Mouse (Mus musculus): Measurements from ENCODE around the gene 1700025G04Rik. TPM values are rescaled to one million over a fixed set of nuclear protein-coding genes. Genes with fewer than 3 reads are reported as not detected.
"Not testable (repeated sequence)": the region's sequence is repeated elsewhere in the genome, so short reads cannot be mapped to it uniquely, and the experiment has no call there.

Gene 1700025G04Rik
- polyA plus RNA-seq, 1 experiment: 17.4 TPM

DNA sequence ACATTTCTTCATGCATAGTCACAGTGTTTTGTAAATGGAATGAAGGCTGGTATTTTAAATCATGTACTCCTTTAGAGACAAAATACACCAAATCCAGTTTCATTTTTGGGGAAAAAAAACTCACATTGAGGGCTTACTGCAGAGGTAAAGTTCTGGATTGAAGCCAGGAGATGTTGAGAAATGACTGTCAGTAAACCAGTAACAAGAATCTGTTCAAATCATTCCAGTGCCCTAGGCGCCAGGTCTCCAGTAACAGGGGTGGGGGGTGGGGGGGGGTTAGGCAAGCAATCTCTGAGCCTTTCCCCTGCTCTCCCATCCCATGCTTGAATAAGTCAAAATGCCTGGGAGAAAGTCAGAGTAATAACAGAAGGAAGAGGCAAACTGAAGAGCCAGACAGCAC, 234.4 kb downstream of the 1700025G04Rik start:
- DNase-seq (ENCODE audit: low spot score): no peak

DNA sequence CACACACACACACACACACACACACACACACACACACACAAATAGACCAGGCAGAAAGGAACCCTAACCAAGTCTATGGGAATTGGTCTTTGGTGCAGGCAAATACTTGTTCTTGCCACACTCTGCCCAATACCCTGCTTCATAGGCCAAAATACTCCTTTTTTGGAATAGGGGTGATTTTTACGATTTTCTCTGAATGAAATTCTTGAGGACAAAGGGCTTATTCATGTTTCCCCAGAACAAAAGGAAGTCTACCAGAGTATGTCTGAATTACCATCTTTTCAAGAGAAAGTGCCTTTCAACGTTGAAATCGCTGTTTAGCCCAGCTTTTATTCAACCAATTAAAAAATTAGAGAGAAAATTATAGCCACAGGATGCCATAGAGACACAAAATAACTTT, 237.9 kb downstream of the 1700025G04Rik start:
- no peak for DNase-seq (ENCODE audit: low spot score)

GRCm38 (mm10) chr1:151851051-151851848, 238.7 kb downstream of the 1700025G04Rik start:
- no peak for DNase-seq (ENCODE audit: low spot score)

- no peak for DNase-seq (ENCODE audit: low spot score)
Measured at GRCm38 (mm10) chr1:151849993-151850608, 239.8 kb downstream of the 1700025G04Rik start.

GRCm38 (mm10) chr1:151848286-151848685, 241.6 kb downstream of the 1700025G04Rik start:
- DNase-seq (ENCODE audit: low spot score): no peak

DNA sequence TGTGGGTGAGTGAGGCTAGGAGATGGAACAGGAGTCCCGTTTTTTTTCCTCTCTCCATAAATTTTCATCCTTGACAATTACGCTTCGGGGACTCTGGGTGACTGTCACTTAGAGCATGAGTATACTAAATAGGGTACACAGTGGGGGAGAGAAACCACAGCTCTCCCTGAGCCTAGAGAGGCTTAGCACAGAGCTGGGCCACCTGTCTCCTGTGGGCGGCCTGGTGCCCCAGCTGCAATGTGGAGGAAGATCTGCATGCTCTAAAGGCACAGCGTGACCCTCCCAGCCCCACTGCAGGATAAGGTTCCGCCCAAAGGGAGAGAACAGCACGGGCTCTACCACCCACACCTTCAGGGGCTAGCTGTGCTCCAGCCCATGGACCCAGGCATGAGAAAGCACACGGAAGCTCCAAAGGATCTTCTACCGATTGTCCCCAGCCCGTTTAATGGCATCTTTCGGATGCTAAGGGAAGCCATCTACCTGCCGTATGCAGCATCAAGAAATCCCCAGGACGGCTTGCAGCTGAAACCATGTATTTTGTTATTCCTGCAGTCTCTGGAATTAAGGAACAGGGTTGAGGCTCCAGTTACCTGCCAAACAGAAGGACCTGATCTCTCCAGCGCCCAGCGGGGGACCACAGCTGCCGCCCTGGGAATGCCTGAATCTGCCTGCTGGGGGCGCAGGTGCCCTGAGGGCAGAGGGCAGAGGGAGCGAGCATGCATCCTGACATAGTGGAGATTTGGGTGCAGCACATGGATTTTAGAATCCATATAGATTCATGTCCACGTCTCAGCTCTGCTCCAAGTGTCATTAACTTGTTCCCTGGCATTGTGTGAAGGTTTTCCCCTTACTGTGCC, 243.8 kb downstream of the 1700025G04Rik start:
- DNase-seq (ENCODE audit: low spot score): no peak

DNA sequence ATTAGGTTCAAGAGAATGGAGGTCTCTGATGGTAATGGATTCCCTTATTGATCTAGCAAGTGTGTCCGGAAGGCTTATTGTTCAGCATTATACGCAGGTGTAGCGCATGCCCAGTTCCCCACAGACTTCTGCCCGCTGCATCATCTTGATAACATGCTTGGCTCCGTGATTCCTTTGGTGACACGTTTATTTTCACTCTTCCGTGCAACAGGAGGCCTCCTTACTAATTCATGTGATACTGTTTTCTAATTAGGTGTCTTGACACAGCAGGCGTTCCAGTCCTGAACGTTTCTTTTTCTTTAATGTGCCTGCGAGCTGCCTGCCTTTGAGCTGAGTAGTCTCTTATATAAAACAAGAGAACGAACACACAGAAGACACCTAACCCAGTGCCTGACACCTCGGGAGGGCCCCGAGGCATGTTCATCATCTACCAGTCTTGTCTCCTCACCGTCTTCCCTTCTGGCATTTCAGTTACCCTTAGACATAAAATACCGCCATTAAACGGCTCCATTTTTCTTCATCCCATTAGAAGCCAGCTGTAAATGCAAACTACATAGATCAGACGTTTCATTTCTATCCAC, 244.6 kb downstream of the 1700025G04Rik start:
- DNase-seq (ENCODE audit: low spot score): no peak

- not testable (repeated sequence) for DNase-seq (ENCODE audit: low spot score)
Measured at GRCm38 (mm10) chr1:151840345-151840744, 249.6 kb downstream of the 1700025G04Rik start.

DNA sequence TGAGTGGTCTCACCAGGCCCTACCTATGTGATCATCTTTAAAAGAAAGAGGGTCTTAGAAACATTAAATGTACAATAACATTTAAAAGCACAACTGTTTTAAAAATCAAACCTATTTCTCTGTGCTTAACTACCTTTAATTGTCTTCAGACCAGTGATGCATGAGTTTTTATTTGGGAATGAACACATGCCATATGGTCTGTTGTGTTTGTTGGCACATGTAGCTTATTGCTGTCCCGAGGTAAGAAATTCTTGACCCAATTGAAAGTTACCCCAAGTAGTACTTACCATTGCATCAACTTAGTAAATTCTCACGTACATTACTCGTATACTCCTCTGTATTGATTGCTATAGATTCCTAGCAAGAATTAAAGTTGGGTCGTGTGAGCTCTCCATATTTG, 254.7 kb downstream of the 1700025G04Rik start:
- no peak for DNase-seq (ENCODE audit: low spot score)

DNA sequence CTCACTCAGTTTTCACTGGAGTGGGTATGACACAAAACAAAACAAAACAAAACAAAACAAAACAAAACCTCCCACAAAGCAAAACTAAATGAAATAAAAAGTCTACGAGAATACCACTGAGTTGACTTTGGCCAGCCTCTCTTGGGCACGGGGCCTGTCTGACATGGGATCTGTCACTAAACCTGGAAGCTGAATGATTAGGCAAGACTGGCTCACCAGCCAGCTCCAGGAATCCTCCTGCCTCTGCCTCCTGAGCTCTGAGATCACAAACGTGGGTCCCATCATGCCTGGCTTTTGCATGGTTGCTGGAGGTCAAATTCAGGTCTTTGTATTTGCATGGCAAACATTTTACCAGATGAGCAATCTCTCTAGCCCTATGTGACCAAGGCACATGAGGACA, 258.1 kb downstream of the 1700025G04Rik start:
- no peak for DNase-seq (ENCODE audit: low spot score)

DNA sequence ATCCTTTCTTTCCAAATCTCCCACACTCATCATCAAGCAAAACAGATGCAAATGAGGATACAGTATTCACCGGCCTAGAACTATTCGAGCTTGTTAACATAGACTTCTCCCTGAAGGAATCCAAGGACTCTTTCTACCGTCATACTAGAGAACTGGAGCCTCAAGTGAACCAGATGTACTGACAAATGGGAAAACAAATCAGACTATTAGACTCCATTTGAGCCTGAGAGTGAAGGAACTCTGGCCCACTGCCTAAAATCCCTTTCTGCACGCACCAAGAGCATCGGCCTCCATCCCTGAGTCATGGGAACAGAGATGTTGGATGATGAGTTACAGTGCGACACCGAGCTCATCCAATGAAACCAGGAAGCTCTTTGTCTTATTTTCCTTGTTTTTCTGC, 264.9 kb downstream of the 1700025G04Rik start:
- no peak for DNase-seq (ENCODE audit: low spot score)

DNA sequence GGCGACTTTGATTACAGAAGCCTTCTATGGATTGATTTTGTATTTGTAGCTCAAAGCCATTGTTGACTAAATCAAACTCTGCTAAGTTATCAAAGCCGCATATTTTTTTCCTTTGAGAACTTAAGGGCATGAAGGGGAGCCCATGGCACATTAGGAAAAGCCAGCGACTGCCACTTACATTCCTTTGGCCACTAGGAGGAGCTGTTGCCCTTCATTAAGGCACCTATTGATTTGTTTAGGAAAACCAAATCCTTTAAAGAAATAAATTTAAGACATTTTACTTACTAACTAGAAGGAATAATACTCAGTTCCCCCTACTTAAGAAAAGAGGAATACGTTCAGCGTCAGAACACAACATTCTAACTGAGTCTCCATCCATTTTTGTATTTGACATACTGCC, 269.5 kb downstream of the 1700025G04Rik start:
- no peak for DNase-seq (ENCODE audit: low spot score)

- no peak for DNase-seq (ENCODE audit: low spot score)
Measured at GRCm38 (mm10) chr1:151819190-151819589, 270.7 kb downstream of the 1700025G04Rik start.

DNA sequence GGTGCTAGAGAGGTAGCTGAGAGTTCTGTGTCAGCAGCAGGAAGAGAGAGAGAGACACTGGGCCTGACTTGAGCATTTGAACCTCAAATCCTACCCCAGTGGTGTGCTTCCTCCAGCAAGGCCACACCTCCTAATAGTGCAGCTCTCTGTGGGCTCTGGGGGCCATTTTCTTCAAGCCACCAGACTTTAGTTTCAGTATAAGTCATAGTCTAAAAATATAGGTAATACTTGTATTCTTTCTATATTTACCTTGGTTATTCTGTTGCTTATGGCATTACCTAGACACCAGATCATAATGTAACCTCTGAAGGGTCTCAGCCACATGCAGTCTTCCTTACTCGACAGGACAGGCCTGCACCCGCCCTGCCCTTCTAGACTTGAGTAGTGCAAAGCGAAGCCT, 273.9 kb downstream of the 1700025G04Rik start:
- no peak for DNase-seq (ENCODE audit: low spot score)

DNA sequence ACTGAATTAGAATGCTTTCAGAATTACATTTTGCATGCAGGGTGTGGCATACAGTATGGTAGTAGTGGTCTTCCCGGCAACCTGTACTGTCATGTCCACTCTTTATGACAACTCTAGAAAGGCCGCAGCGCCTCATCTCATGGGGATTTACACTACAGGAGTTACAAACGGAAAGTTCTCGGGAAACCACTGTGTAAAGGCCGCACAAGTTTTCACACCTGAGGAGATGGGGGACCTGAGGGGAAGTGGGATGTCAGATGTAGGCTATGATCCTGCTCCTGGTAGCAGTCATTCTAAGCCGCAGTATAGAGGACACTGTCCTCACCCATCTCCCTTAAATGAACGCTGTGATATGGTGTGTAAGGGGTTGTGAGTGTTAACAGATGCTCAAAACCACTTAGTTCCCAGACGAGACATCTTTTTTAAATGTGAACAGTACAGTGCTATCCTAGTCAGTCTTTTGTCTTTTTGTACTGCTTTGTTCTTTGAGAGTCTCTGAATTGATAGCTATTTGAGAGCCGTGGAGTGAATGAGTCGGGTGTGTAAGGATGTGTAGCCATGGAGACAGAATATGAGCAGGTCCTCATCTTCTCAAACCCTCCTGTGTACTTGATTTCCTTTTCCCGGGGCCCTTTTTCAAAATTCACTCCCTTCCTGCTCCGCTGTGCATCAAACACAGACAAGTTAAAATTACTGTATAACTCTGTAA, 277.8 kb downstream of the 1700025G04Rik start:
- DNase-seq (ENCODE audit: low spot score): no peak

DNA sequence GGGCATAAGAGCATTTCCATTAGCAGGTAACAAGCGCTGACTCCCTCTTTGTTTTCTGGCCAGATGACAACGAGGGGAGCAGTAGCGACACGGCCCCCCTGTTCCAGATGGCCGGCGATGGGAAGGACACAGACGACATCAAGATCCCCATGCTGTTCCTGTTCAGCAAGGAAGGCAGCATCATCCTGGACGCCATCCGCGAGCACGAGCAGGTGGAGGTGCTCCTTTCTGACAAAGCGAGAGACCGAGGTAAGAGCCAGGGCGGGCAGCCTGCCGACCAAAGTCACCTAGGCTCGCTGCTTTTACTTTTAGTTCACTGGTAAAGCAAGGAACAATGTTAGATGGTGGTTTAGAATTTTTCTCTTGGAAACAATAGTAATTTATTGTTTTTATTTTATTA, 278.5 kb downstream of the 1700025G04Rik start:
- DNase-seq (ENCODE audit: low spot score): no peak

DNA sequence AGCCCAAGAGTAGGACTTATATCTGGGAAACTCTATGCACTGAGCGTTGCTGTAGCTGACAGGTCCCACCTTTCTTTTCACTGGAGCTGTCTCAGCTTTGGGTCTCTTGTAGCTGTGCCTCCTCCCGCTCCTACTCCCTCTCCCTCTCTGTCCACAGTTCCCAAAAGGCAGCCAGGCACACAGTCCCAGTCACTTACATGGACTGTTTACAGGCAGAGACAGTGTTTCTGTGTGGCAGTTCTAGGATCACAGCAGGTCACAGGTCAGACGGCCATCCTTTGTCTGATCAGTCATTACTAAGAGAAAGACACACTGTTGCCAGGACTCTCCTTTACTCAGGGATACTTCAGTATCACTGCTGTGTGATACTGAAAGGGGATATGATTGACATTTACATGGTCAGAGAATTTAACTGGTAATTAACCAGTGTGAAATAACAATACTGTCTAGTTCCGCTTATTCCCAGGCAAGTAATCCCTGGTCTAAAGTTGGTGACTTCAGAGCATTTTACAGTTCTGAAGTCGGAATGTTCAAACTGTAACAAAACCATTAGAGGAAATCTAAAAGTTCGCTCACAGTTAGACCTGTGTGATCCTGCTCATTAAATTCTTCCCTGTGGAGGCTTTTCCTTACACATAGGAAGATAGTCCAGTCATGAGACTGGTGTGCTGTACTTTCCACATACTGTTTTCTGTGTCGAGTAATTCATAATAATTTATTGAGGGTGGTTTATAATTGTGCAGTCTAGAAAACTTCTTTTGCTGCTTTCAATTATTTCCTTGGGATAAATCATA, 279.1 kb downstream of the 1700025G04Rik start:
- no peak for DNase-seq (ENCODE audit: low spot score)

GRCm38 (mm10) chr1:151807286-151807685, 282.6 kb downstream of the 1700025G04Rik start:
- no peak for DNase-seq (ENCODE audit: low spot score)

- not testable (repeated sequence) for DNase-seq (ENCODE audit: low spot score)
Measured at GRCm38 (mm10) chr1:151802795-151803194, 287.1 kb downstream of the 1700025G04Rik start.
